Mouse (Mus musculus) MEL (cell line): Measurements from ENCODE around the gene Arhgap6. TPM values are rescaled to one million over a fixed set of nuclear protein-coding genes. Genes with fewer than 3 reads are reported as not detected.

Source experiments
- DNase-seq: peaks from one replicate; pipeline ENCODE4 v3.0.0; 2011; ENCODE audit warnings: low read depth, low spot score
- H3K27ac ChIP-seq: 2 replicates; pipeline ENCODE4 v1.5.1; 2012; ENCODE audit warnings: low read depth, mild to moderate bottlenecking, control low read depth, low read length, moderate library complexity; ENCODE audit not compliant: control insufficient read depth
- H3K27me3 ChIP-seq, 2 experiments: fragments of 150-350 bp in 1 of 2; sonication (generic) in 1 of 2; 2 replicates each; pipeline ENCODE4 v1.6.1; 2012; ENCODE audit warnings: low read length in 2 of 2, mild to moderate bottlenecking in 2 of 2, improper control_type of control experiment in 1 of 2, moderate library complexity in 1 of 2; ENCODE audit not compliant: insufficient read depth in 2 of 2, control insufficient read depth in 1 of 2
- H3K36me3 ChIP-seq, 2 experiments: 2 replicates each; pipeline ENCODE4 v1.6.1; 2012 to 2014; ENCODE audit warnings: low read length in 2 of 2, improper control_type of control experiment in 1 of 2, inconsistent platforms in 1 of 2, mild to moderate bottlenecking in 1 of 2; ENCODE audit not compliant: insufficient read depth in 2 of 2, control insufficient read depth in 1 of 2
- H3K4me1 ChIP-seq, 2 experiments: fragments of 150-350 bp in 1 of 2; sonication (generic) in 1 of 2; 2 replicates each; pipeline ENCODE4 v1.6.1; 2012; ENCODE audit warnings: low read length in 2 of 2, improper control_type of control experiment in 1 of 2, mild to moderate bottlenecking in 1 of 2; ENCODE audit not compliant: insufficient read depth in 2 of 2, control insufficient read depth in 1 of 2
- H3K4me3 ChIP-seq, 2 experiments: fragments of 150-350 bp in 1 of 2; sonication (generic) in 1 of 2; 2 replicates each; pipeline ENCODE4 v1.5.1; 2012; ENCODE audit warnings: low read depth in 2 of 2, low read length in 2 of 2, mild to moderate bottlenecking in 2 of 2, moderate library complexity in 2 of 2, control low read depth in 1 of 2, improper control_type of control experiment in 1 of 2; ENCODE audit not compliant: control insufficient read depth in 1 of 2, insufficient read depth in 1 of 2
- H3K79me2 ChIP-seq: 2 replicates; pipeline ENCODE4 v1.6.1; 2012; ENCODE audit warnings: mild to moderate bottlenecking, low read length, moderate library complexity; ENCODE audit not compliant: control insufficient read depth, poor library complexity, insufficient read depth
- H3K9ac ChIP-seq: 2 replicates; pipeline ENCODE4 v1.6.1; 2012; ENCODE audit warnings: low read depth, mild to moderate bottlenecking, control low read depth, low read length, moderate library complexity; ENCODE audit not compliant: control insufficient read depth, poor library complexity, severe bottlenecking
- H3K9me3 ChIP-seq: fragments of 150-350 bp; sonication (generic); replicated peaks from 2 replicates; pipeline ENCODE4 v1.6.1; 2012; ENCODE audit warnings: mild to moderate bottlenecking, low read length, improper control_type of control experiment, moderate library complexity; ENCODE audit not compliant: insufficient read depth
- BHLHE40 ChIP-seq: IDR thresholded peaks from 2 replicates; pipeline ENCODE4 v1.6.1; 2012; ENCODE audit warnings: low read depth, mild to moderate bottlenecking, inconsistent platforms, low read length, improper control_type of control experiment, borderline replicate concordance
- CHD1 ChIP-seq: IDR thresholded peaks from 2 replicates; pipeline ENCODE4 v1.6.1; 2012; ENCODE audit warnings: low read depth, mild to moderate bottlenecking, inconsistent platforms, low read length, improper control_type of control experiment
- CHD2 ChIP-seq: IDR thresholded peaks from 2 replicates; pipeline ENCODE4 v1.6.1; 2011; ENCODE audit warnings: low read length, improper control_type of control experiment
- E2F4 ChIP-seq: IDR thresholded peaks from 2 replicates; pipeline ENCODE4 v1.6.1; 2011; ENCODE audit warnings: low read depth, low read length, improper control_type of control experiment, borderline replicate concordance
- ELF1 ChIP-seq: IDR thresholded peaks from 2 replicates; pipeline ENCODE4 v1.6.1; 2014; ENCODE audit warnings: low read depth, mild to moderate bottlenecking, inconsistent platforms, low read length, improper control_type of control experiment, moderate library complexity
- EP300 ChIP-seq, 2 experiments: IDR thresholded peaks; 2 replicates each; pipeline ENCODE4 v1.6.1; 2011; ENCODE audit warnings: improper control_type of control experiment in 2 of 2, low read length in 2 of 2, low read depth in 1 of 2, mild to moderate bottlenecking in 1 of 2
- GATA1 ChIP-seq: IDR thresholded peaks from 2 replicates; pipeline ENCODE4 v1.6.1; 2011; ENCODE audit warnings: low read depth, low read length, improper control_type of control experiment
- HCFC1 ChIP-seq: IDR thresholded peaks from 2 replicates; pipeline ENCODE4 v1.6.1; 2012; ENCODE audit warnings: low read depth, mild to moderate bottlenecking, inconsistent platforms, low read length, improper control_type of control experiment, moderate library complexity
- JUND ChIP-seq: IDR thresholded peaks from 2 replicates; pipeline ENCODE4 v1.6.1; 2011; ENCODE audit warnings: low read depth, mild to moderate bottlenecking, improper control_type of control experiment, low read length
- MAFK ChIP-seq: IDR thresholded peaks from 2 replicates; pipeline ENCODE4 v1.6.1; 2011; ENCODE audit warnings: low read depth, mild to moderate bottlenecking, low read length, improper control_type of control experiment, borderline replicate concordance
- MAX ChIP-seq: IDR thresholded peaks from 2 replicates; pipeline ENCODE4 v1.6.1; 2011; ENCODE audit warnings: low read length, improper control_type of control experiment
- MAZ ChIP-seq: IDR thresholded peaks from 2 replicates; pipeline ENCODE4 v1.6.1; 2012; ENCODE audit warnings: low read depth, mild to moderate bottlenecking, inconsistent platforms, low read length, improper control_type of control experiment
- MEF2A ChIP-seq: IDR thresholded peaks from 2 replicates; pipeline ENCODE4 v1.6.1; 2014; ENCODE audit warnings: low read depth, mild to moderate bottlenecking, inconsistent platforms, low read length, improper control_type of control experiment; ENCODE audit not compliant: poor library complexity, insufficient replicate concordance, severe bottlenecking; ENCODE audit errors: extremely low read depth
- MXI1 ChIP-seq: IDR thresholded peaks from 2 replicates; pipeline ENCODE4 v1.6.1; 2011; ENCODE audit warnings: mild to moderate bottlenecking, low read depth, low read length, improper control_type of control experiment
- MYB ChIP-seq: IDR thresholded peaks from 2 replicates; pipeline ENCODE4 v1.6.1; 2011; ENCODE audit warnings: mild to moderate bottlenecking, low read depth, low read length, improper control_type of control experiment
- NELFE ChIP-seq: IDR thresholded peaks from 2 replicates; pipeline ENCODE4 v1.6.1; 2011; ENCODE audit warnings: low read depth, low read length, improper control_type of control experiment
- POLR2A ChIP-seq, 2 experiments: IDR thresholded peaks; 2 replicates each; pipeline ENCODE4 v1.6.1; 2011 to 2012; ENCODE audit warnings: low read length in 2 of 2, mild to moderate bottlenecking in 2 of 2, control low read depth in 1 of 2, improper control_type of control experiment in 1 of 2, low read depth in 1 of 2, moderate library complexity in 1 of 2; ENCODE audit not compliant: control insufficient read depth in 1 of 2, insufficient read depth in 1 of 2, poor library complexity in 1 of 2
- POLR2AphosphoS2 ChIP-seq: IDR thresholded peaks from 2 replicates; pipeline ENCODE4 v1.6.1; 2011; ENCODE audit warnings: low read length, improper control_type of control experiment
- RAD21 ChIP-seq: IDR thresholded peaks from 2 replicates; pipeline ENCODE4 v1.6.1; 2011; ENCODE audit warnings: mild to moderate bottlenecking, low read depth, low read length, improper control_type of control experiment
- RCOR1 ChIP-seq: IDR thresholded peaks from 2 replicates; pipeline ENCODE4 v1.6.1; 2012; ENCODE audit warnings: low read depth, mild to moderate bottlenecking, inconsistent platforms, low read length, improper control_type of control experiment
- SIN3A ChIP-seq: IDR thresholded peaks from 2 replicates; pipeline ENCODE4 v1.6.1; 2012; ENCODE audit warnings: low read length, improper control_type of control experiment, inconsistent platforms
- SMC3 ChIP-seq: IDR thresholded peaks from 2 replicates; pipeline ENCODE4 v1.6.1; 2011; ENCODE audit warnings: low read depth, low read length, improper control_type of control experiment
- TAL1 ChIP-seq: IDR thresholded peaks from 2 replicates; pipeline ENCODE4 v1.6.1; 2012; ENCODE audit warnings: mild to moderate bottlenecking, inconsistent platforms, low read length, moderate library complexity, mixed read lengths
- TBP ChIP-seq: IDR thresholded peaks from 2 replicates; pipeline ENCODE4 v1.8.0; 2011; ENCODE audit warnings: low read depth, low read length, improper control_type of control experiment
- TCF12 ChIP-seq: IDR thresholded peaks from 2 replicates; pipeline ENCODE4 v1.6.1; 2014; ENCODE audit warnings: low read depth, mild to moderate bottlenecking, inconsistent platforms, low read length, improper control_type of control experiment, moderate library complexity
- USF1 ChIP-seq: IDR thresholded peaks from 2 replicates; pipeline ENCODE4 v1.6.1; 2014; ENCODE audit warnings: low read depth, mild to moderate bottlenecking, inconsistent platforms, low read length, improper control_type of control experiment, moderate library complexity
- USF2 ChIP-seq, 2 experiments: IDR thresholded peaks; 2 replicates each; pipeline ENCODE4 v1.6.1; 2011 to 2012; ENCODE audit warnings: improper control_type of control experiment in 2 of 2, low read length in 2 of 2, borderline replicate concordance in 1 of 2, inconsistent platforms in 1 of 2, low read depth in 1 of 2, mild to moderate bottlenecking in 1 of 2; ENCODE audit not compliant: insufficient read depth in 1 of 2
- ZC3H11A ChIP-seq: IDR thresholded peaks from 2 replicates; pipeline ENCODE4 v1.6.1; 2012; ENCODE audit warnings: low read depth, mild to moderate bottlenecking, inconsistent platforms, low read length, improper control_type of control experiment
- ZKSCAN1 ChIP-seq: IDR thresholded peaks from 2 replicates; pipeline ENCODE4 v1.6.1; 2012; ENCODE audit warnings: low read depth, mild to moderate bottlenecking, inconsistent platforms, low read length, improper control_type of control experiment, moderate library complexity
- ZMIZ1 ChIP-seq: IDR thresholded peaks from 2 replicates; pipeline ENCODE4 v1.6.1; 2012; ENCODE audit warnings: low read depth, mild to moderate bottlenecking, inconsistent platforms, low read length, improper control_type of control experiment, moderate library complexity
- ZNF384 ChIP-seq: IDR thresholded peaks from 2 replicates; pipeline ENCODE4 v1.6.1; 2012; ENCODE audit warnings: low read depth, mild to moderate bottlenecking, inconsistent platforms, low read length, improper control_type of control experiment
- polyA plus RNA-seq, 2 experiments: library from polyadenylated mRNA; stranded (reverse) in 1 of 2; unstranded in 1 of 2; fragments of >175 nt in 1 of 2; fragments of >200 nt in 1 of 2; gene quantifications; 2 replicates each; pipeline versions ENCODE4 v1.2.1 to v1.2.4; 2012; ENCODE audit warnings: low replicate concordance in 2 of 2, low read depth in 1 of 2; ENCODE audit not compliant: insufficient read length in 2 of 2, insufficient read depth in 1 of 2, missing spikeins in 1 of 2
- total RNA-seq: library from RNA; depleted of rRNA; stranded (reverse); fragments of 300-350 nt; gene quantifications from 2 replicates; pipeline ENCODE4 v1.2.3, GENCODE M21; 2012

Gene Arhgap6
- total and polyA plus RNA-seq, 3 experiments = 4.4 to 21.7 TPM; not detected in 1

- H3K4me3 ChIP-seq = no peak overlapping the region
- peaks cover 9 to 20% of the 10 kb centered on the region in 2 experiments for H3K4me1 ChIP-seq
- H3K79me2 ChIP-seq = peaks cover 2% of the 10 kb centered on the region; the same call in 1 of the 2 replicates
- no peaks in the 10 kb centered on the region for H3K9me3 ChIP-seq
- TF ChIP-seq MEF2A = no peak
- no peak for TF ChIP-seq USF1
- TF ChIP-seq CHD2 = no peak
- TF ChIP-seq MAFK = no peak
- TF ChIP-seq GATA1 = peak; percentile 43; the same call in 1 of the 2 replicates
- no peak for TF ChIP-seq POLR2A (IDR thresholded peaks at IDR 0.05; ENCODE audit: control insufficient read depth in 1 of 2, insufficient read depth in 1 of 2, low read depth in 1 of 2, low read length in 2 of 2, poor library complexity in 1 of 2)
- TF ChIP-seq TBP = no peak
- TF ChIP-seq SMC3 = no peak
- TF ChIP-seq RCOR1 = peak; percentile 46; the same call in 1 of the 2 replicates
- TF ChIP-seq EP300 (IDR thresholded peaks at IDR 0.05; ENCODE audit: low read depth in 1 of 2, low read length in 2 of 2) = no peak
- no peak for TF ChIP-seq MAX
- no peak for TF ChIP-seq MYB
- no peak for TF ChIP-seq ZC3H11A
- no peak for TF ChIP-seq POLR2AphosphoS2
- no peak overlapping the region for H3K27ac ChIP-seq
- DNase-seq = no peak
- no peaks in the 10 kb centered on the region for H3K27me3 ChIP-seq
- peaks cover 1 to 41% of the 10 kb centered on the region in 2 experiments; a peak in 3 of 4 replicates for H3K36me3 ChIP-seq
- no peak overlapping the region for H3K9ac ChIP-seq
These were observed 270.4 kb downstream of the Arhgap6 start for GRCm38 (mm10) chrX:169065298-169065697.

- H3K27me3 ChIP-seq = no peaks in the 10 kb centered on the region
- H3K4me3 ChIP-seq = no peak overlapping the region
- peaks cover 2% of the 10 kb centered on the region; the same call in 1 of the 2 replicates for H3K79me2 ChIP-seq
- no peak overlapping the region for H3K27ac ChIP-seq
- no peak overlapping the region for H3K9ac ChIP-seq
- peak; percentile 60 for DNase-seq
- peaks cover 9 to 20% of the 10 kb centered on the region in 2 experiments for H3K4me1 ChIP-seq
- no peaks in the 10 kb centered on the region for H3K9me3 ChIP-seq
- H3K36me3 ChIP-seq = peaks cover 1 to 40% of the 10 kb centered on the region in 2 experiments; a peak in 3 of 4 replicates
- TF ChIP-seq BHLHE40 (no peak), HCFC1 (no peak), MAZ (no peak), MAX (no peak; the same call in 1 of the 2 replicates), MAFK (no peak), NELFE (no peak), E2F4 (no peak), ZNF384 (no peak), JUND (no peak), SMC3 (no peak), ZKSCAN1 (no peak), TCF12 (peak; percentile 89), ELF1 (no peak), TAL1 (peak; percentile 93), ZMIZ1 (no peak), ZC3H11A (no peak), POLR2AphosphoS2 (no peak), MEF2A (no peak), RAD21 (no peak), SIN3A (peak; percentile 28; the same call in 1 of the 2 replicates), EP300 (IDR thresholded peaks at IDR 0.05; ENCODE audit: low read depth in 1 of 2, low read length in 2 of 2) (peak; percentile 89 to 92), CHD2 (no peak), USF1 (no peak), MXI1 (peak; percentile 40; the same call in 1 of the 2 replicates), USF2 (IDR thresholded peaks at IDR 0.05; ENCODE audit: borderline replicate concordance in 1 of 2, insufficient read depth in 1 of 2, low read depth in 1 of 2, low read length in 2 of 2) (no peak), CHD1 (no peak)
These were observed 271.0 kb downstream of the Arhgap6 start for GRCm38 (mm10) chrX:169065922-169066321.
